Mouse (Mus musculus): ENCODE data around the gene Cdkal1.

DNA sequence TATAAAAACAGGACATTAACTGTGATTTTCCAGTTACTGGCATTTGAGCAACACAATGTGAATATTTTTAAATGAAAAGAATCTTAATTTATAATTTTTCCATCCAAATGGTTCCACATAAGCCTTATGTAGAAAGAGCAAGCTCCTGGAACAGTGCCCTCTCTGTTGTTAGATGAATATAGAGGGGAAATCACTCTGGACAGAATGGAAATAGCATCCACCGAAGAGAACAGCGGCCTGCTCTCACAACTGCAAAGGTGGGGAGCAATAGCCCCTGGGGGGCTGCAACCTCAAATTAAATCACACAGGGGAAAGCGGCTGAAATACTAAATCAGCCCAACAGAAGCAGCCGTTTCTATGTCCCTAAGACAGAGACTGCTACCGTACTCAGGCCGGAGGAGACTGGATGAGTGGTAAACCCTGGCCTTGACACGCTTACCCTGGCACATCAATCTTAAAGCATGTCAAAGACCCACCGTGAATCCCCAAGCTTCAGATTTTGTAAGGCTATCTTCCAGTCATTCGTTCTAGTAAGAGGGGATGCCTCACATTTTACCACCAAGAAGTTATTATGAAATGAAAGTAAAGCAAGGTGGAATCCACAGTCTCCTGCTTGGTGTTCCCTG lies 300.2 kb downstream of the Cdkal1 start:
- TF ChIP-seq EP300 (IDR thresholded peaks at IDR 0.05; ENCODE audit: insufficient read depth, low read depth, low read length) (no peak), POLR2A (IDR thresholded peaks at IDR 0.05; ENCODE audit: insufficient read depth, low read depth, low read length) (no peak)
